ENCODE assay signal across 10 mouse cellular contexts in genomic region chr4:84172841-84173240, GRCm38 (mm10).
DNase-seq lines count a peak whose midpoint lies in the region; ATAC-seq lines count a peak whose summit lies in the region.
"Had no signal": no experiment of that assay in that cellular context is flagged by ENCODE, and none has a peak within 500 bp of the region (broad histone marks: within the 10 kb centered on the region; RNA-seq: fewer than 3 reads in every experiment).

No protein-coding gene starts in this region.

- no peaks in the 10 kb centered on the region for H3K27me3 ChIP-seq in kidney, embryonic 16.5 days (ENCODE audit: insufficient read depth, low read length)
- no peaks in the 10 kb centered on the region for H3K27me3 ChIP-seq in embryonic facial prominence, embryonic 13.5 days
- no peaks in the 10 kb centered on the region for H3K27me3 ChIP-seq in hindbrain, embryonic 15.5 days
- H3K27me3 ChIP-seq in neural tube, embryonic 13.5 days: no peaks in the 10 kb centered on the region
- no peaks in the 10 kb centered on the region for H3K27me3 ChIP-seq in intestine, embryonic 16.5 days (replicated peaks; ENCODE audit: control insufficient read depth, insufficient read depth, low read length)

- WGBS in kidney, embryonic 16.5 days: 36% methylated on average over 6 of the region's 6 CpGs
- WGBS in embryonic facial prominence, embryonic 13.5 days: 7% methylated on average over 6 of the region's 6 CpGs
- WGBS in hindbrain, embryonic 15.5 days: 14% methylated on average over 6 of the region's 6 CpGs
- 23% methylated on average over 6 of the region's 6 CpGs for WGBS in neural tube, embryonic 13.5 days
- 42% methylated on average over 6 of the region's 6 CpGs for WGBS in intestine, embryonic 16.5 days

- peaks cover 10% of the 10 kb centered on the region for H3K4me1 ChIP-seq in kidney, embryonic 16.5 days (ENCODE audit: insufficient read depth, low read length)
- H3K4me1 ChIP-seq in embryonic facial prominence, embryonic 13.5 days: peaks cover 24% of the 10 kb centered on the region
- peaks cover 7% of the 10 kb centered on the region; the same call in 1 of the 2 replicates for H3K4me1 ChIP-seq in hindbrain, embryonic 15.5 days (replicated peaks)
- H3K4me1 ChIP-seq in neural tube, embryonic 13.5 days (replicated peaks): peaks cover 22% of the 10 kb centered on the region
- no peaks in the 10 kb centered on the region for H3K4me1 ChIP-seq in intestine, embryonic 16.5 days (ENCODE audit: control insufficient read depth, insufficient read depth, low read length)

- no peak for DNase-seq in kidney, postnatal 36 days
- DNase-seq: cerebellum, postnatal 25 days; gastrocnemius, postnatal 10 days had no signal

- no peak overlapping the region for H3K9ac ChIP-seq in kidney, embryonic 16.5 days (replicated peaks; ENCODE audit: low read length)
- no peak overlapping the region for H3K9ac ChIP-seq in embryonic facial prominence, embryonic 13.5 days
- H3K9ac ChIP-seq in hindbrain, embryonic 15.5 days: no peak overlapping the region
- H3K9ac ChIP-seq in neural tube, embryonic 13.5 days: no peak overlapping the region
- no peak overlapping the region for H3K9ac ChIP-seq in intestine, embryonic 16.5 days (ENCODE audit: low read depth, low read length)

- no peak overlapping the region for H3K27ac ChIP-seq in kidney, embryonic 16.5 days (ENCODE audit: low read length)
- peak overlapping the region; percentile 68 for H3K27ac ChIP-seq in embryonic facial prominence, embryonic 13.5 days
- no peak overlapping the region for H3K27ac ChIP-seq in hindbrain, embryonic 15.5 days (replicated peaks)
- H3K27ac ChIP-seq in neural tube, embryonic 13.5 days (replicated peaks): no peak overlapping the region
- H3K27ac ChIP-seq in intestine, embryonic 16.5 days (ENCODE audit: low read length): no peak overlapping the region

- no peak overlapping the region for H3K4me2 ChIP-seq in kidney, embryonic 16.5 days (replicated peaks; ENCODE audit: low read depth, low read length)
- H3K4me2 ChIP-seq in embryonic facial prominence, embryonic 13.5 days: peak overlapping the region; percentile 34
- H3K4me2 ChIP-seq in hindbrain, embryonic 15.5 days: no peak overlapping the region; the same call in 1 of the 2 replicates
- H3K4me2 ChIP-seq in neural tube, embryonic 13.5 days: no peak overlapping the region
- no peak overlapping the region for H3K4me2 ChIP-seq in intestine, embryonic 16.5 days (ENCODE audit: low read depth, low read length)

- no peaks in the 10 kb centered on the region for H3K36me3 ChIP-seq in kidney, embryonic 16.5 days (ENCODE audit: insufficient read depth, low read length)
- no peaks in the 10 kb centered on the region for H3K36me3 ChIP-seq in embryonic facial prominence, embryonic 13.5 days
- no peaks in the 10 kb centered on the region for H3K36me3 ChIP-seq in hindbrain, embryonic 15.5 days
- no peaks in the 10 kb centered on the region for H3K36me3 ChIP-seq in neural tube, embryonic 13.5 days
- H3K36me3 ChIP-seq in intestine, embryonic 16.5 days (ENCODE audit: control insufficient read depth, insufficient read depth, low read length): no peaks in the 10 kb centered on the region

- no peaks in the 10 kb centered on the region for H3K9me3 ChIP-seq in kidney, embryonic 16.5 days (ENCODE audit: low read length)
- H3K9me3 ChIP-seq in embryonic facial prominence, embryonic 13.5 days: 0 out of 2 replicates have a peak, but pooled peaks cover 4% of the 10 kb centered on the region
- H3K9me3 ChIP-seq in hindbrain, embryonic 15.5 days: no peaks in the 10 kb centered on the region
- no peaks in the 10 kb centered on the region for H3K9me3 ChIP-seq in neural tube, embryonic 13.5 days
- no peaks in the 10 kb centered on the region for H3K9me3 ChIP-seq in intestine, embryonic 16.5 days (ENCODE audit: control insufficient read depth, low read length)

- no peak overlapping the region for H3K4me3 ChIP-seq in kidney, embryonic 16.5 days (ENCODE audit: low read length)
- no peak overlapping the region for H3K4me3 ChIP-seq in embryonic facial prominence, embryonic 13.5 days
- no peak overlapping the region for H3K4me3 ChIP-seq in hindbrain, embryonic 15.5 days
- no peak overlapping the region for H3K4me3 ChIP-seq in neural tube, embryonic 13.5 days
- no peak overlapping the region for H3K4me3 ChIP-seq in intestine, embryonic 16.5 days (ENCODE audit: low read length)

- ATAC-seq in kidney, embryonic 16.5 days (ENCODE audit: low FRiP score, low TSS enrichment): peak; percentile 76; the same call in 1 of the 2 replicates
- ATAC-seq in embryonic facial prominence, embryonic 13.5 days (ENCODE audit: insufficient number of reproducible peaks, insufficient read depth, low FRiP score, low TSS enrichment, low read depth): peak; percentile 78; the same call in 1 of the 2 replicates
- ATAC-seq in hindbrain, embryonic 15.5 days (ENCODE audit: low FRiP score, low read depth): peak; percentile 30; the same call in 1 of the 2 replicates
- 0 out of 2 replicates have a peak, but pooled peaks have one; percentile 53 for ATAC-seq in neural tube, embryonic 13.5 days (ENCODE audit: low read depth)
- no peak for ATAC-seq in erythroid progenitor cell, adult 5-6 weeks (replicated peaks; ENCODE audit: low FRiP score, poor library complexity, severe bottlenecking)
- ATAC-seq in erythroblast, adult 5-6 weeks (replicated peaks; ENCODE audit: low FRiP score, poor library complexity, severe bottlenecking): no peak
- no peak for ATAC-seq in intestine, embryonic 16.5 days

Comparison
In these comparisons a context has a peak if more than half of its experiments do, and no peak if none do; other contexts are left out.
1. ATAC-seq: peak in kidney, embryonic 16.5 days (single experiment), embryonic facial prominence, embryonic 13.5 days (single experiment), hindbrain, embryonic 15.5 days (single experiment) and neural tube, embryonic 13.5 days (single experiment); none in erythroid progenitor cell, adult 5-6 weeks (single experiment), erythroblast, adult 5-6 weeks (single experiment) and intestine, embryonic 16.5 days (single experiment).